Mouse (Mus musculus): Measurements from ENCODE around the gene Klrg2. TPM values are rescaled to one million over a fixed set of nuclear protein-coding genes. Genes with fewer than 3 reads are reported as not detected.
"Not testable (repeated sequence)": the region's sequence is repeated elsewhere in the genome, so short reads cannot be mapped to it uniquely, and the experiment has no call there.

Klrg2 gene
- polyA plus RNA-seq (2014; fragmentation: Nextera tagmentation; extraction: Ambion mirVana), result 0.24 and 0.46 TPM in 2 replicates

GRCm38 (mm10) chr6:38636852-38637618 is at the start of gene Klrg2:
TSS of gene Klrg2 (minus strand) at chr6:38637242.
- Histone ChIP-seq H3K27me3 (ENCODE audit: control insufficient read depth, insufficient read depth, low read length) (peaks cover 76% of the 10 kb centered on the region), H3K4me3 (ENCODE audit: low read length) (peak within 1 kb of the TSS; percentile 50), H3K9ac (ENCODE audit: low read depth, low read length) (peak within 1 kb of the TSS; percentile 51), H3K27ac (ENCODE audit: low read depth, low read length) (no peak within 1 kb of the TSS), H3K9me3 (ENCODE audit: control insufficient read depth, low read length) (no peaks in the 10 kb centered on the region), H3K36me3 (ENCODE audit: control insufficient read depth, insufficient read depth, low read length) (no peaks in the 10 kb centered on the region), H3K4me1 (ENCODE audit: control insufficient read depth, insufficient read depth, low read length) (peaks cover 5% of the 10 kb centered on the region; the same call in 1 of the 2 replicates), H3K4me2 (replicated peaks; ENCODE audit: low read depth, low read length) (peak within 1 kb of the TSS; percentile 99)
- WGBS, result 2% methylated on average over 60 of the region's 60 CpGs
- ATAC-seq (ENCODE audit: low FRiP score, low TSS enrichment), result peak; percentile 82

DNA sequence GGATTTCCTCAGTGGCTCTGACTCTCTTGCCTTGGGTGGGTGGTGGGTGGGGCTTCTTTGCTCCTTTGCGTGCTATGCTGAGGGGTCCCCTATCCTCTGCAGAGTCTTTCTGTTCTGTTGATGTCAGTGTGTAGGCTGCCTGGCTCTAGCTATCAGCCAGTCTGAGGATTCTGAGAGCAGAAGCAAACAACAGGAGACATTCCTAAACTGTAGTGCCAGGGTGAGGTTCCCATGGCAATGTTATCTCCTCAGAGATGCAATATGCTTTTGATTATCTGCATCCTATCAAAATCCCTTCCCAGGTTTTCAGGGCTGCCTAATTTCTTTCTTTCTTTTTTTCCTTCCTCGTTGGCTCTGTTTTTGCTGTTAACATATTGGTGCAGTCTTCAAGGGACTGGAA is 45.5 kb upstream of the Klrg2 start:
- no peaks in the 10 kb centered on the region for H3K36me3 ChIP-seq (ENCODE audit: control insufficient read depth, insufficient read depth, low read length)
- H3K4me3 ChIP-seq (ENCODE audit: low read length), result no peak overlapping the region
- no peaks in the 10 kb centered on the region for H3K9me3 ChIP-seq (ENCODE audit: control insufficient read depth, low read length)
- H3K27me3 ChIP-seq (ENCODE audit: control insufficient read depth, insufficient read depth, low read length), result no peaks in the 10 kb centered on the region
- 74% methylated on average over 2 of the region's 2 CpGs for WGBS
- no peaks in the 10 kb centered on the region for H3K4me1 ChIP-seq (ENCODE audit: control insufficient read depth, insufficient read depth, low read length)
- ATAC-seq (ENCODE audit: low FRiP score, low TSS enrichment), result no peak
- H3K9ac ChIP-seq (ENCODE audit: low read depth, low read length), result no peak overlapping the region
- no peak overlapping the region for H3K27ac ChIP-seq (ENCODE audit: low read depth, low read length)
- no peak overlapping the region for H3K4me2 ChIP-seq (replicated peaks; ENCODE audit: low read depth, low read length)

GRCm38 (mm10) chr6:38677629-38678028 is 40.6 kb upstream of the Klrg2 start:
- 78% methylated on average over 9 of the region's 9 CpGs for WGBS
- Histone ChIP-seq H3K4me3 (ENCODE audit: low read length) (no peak overlapping the region), H3K4me2 (replicated peaks; ENCODE audit: low read depth, low read length) (no peak overlapping the region), H3K27ac (ENCODE audit: low read depth, low read length) (no peak overlapping the region), H3K36me3 (ENCODE audit: control insufficient read depth, insufficient read depth, low read length) (no peaks in the 10 kb centered on the region), H3K9ac (ENCODE audit: low read depth, low read length) (no peak overlapping the region), H3K4me1 (ENCODE audit: control insufficient read depth, insufficient read depth, low read length) (no peaks in the 10 kb centered on the region), H3K9me3 (ENCODE audit: control insufficient read depth, low read length) (no peaks in the 10 kb centered on the region), H3K27me3 (ENCODE audit: control insufficient read depth, insufficient read depth, low read length) (no peaks in the 10 kb centered on the region)
- ATAC-seq (ENCODE audit: low FRiP score, low TSS enrichment), result no peak

DNA sequence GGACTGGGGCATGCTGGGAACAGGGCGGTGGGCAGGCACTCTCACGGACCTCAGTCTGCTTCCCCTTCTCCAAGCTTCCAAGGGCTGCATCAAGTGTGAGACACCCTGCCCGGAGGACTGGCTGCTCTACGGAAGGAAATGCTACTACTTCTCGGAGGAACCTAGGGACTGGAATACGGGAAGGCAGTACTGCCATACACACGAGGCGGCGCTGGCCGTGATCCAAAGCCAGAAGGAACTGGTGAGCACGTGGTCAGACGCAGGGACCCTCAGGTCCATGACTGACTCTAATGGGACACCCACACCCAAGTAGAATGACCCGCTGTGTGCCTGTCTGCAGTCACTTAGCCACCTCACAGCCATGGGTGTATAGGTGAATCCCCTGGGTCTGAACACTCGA is 39.7 kb upstream of the Klrg2 start:
- 84% methylated on average over 14 of the region's 14 CpGs for WGBS
- Histone ChIP-seq H3K36me3 (ENCODE audit: control insufficient read depth, insufficient read depth, low read length) (no peaks in the 10 kb centered on the region), H3K27me3 (ENCODE audit: control insufficient read depth, insufficient read depth, low read length) (no peaks in the 10 kb centered on the region), H3K4me2 (replicated peaks; ENCODE audit: low read depth, low read length) (no peak overlapping the region), H3K4me3 (ENCODE audit: low read length) (no peak overlapping the region), H3K4me1 (ENCODE audit: control insufficient read depth, insufficient read depth, low read length) (no peaks in the 10 kb centered on the region), H3K9me3 (ENCODE audit: control insufficient read depth, low read length) (no peaks in the 10 kb centered on the region), H3K9ac (ENCODE audit: low read depth, low read length) (no peak overlapping the region), H3K27ac (ENCODE audit: low read depth, low read length) (no peak overlapping the region)
- ATAC-seq (ENCODE audit: low FRiP score, low TSS enrichment), result no peak

DNA sequence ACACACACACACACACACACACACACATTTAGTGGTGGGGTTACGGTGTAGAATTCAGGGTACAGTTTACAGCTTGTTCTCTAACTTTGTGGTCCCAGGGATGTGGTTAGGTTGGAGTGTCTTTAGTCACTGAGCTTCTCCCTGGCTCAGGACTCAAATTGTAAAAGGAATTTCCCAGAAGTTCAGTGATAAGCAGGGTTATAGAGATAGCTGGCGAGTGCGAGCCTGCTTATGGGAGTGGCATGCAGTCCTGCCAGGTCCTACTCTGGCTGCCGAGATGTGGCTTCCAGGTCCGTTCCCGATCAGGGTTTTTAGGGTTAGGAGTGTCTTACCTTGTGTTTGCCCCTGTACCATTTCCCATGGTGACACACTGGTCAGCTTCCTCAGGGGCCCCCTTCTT is 39.2 kb upstream of the Klrg2 start:
- no peak overlapping the region for H3K9ac ChIP-seq (ENCODE audit: low read depth, low read length)
- H3K9me3 ChIP-seq (ENCODE audit: control insufficient read depth, low read length), result no peaks in the 10 kb centered on the region
- no peak overlapping the region for H3K4me3 ChIP-seq (ENCODE audit: low read length)
- no peaks in the 10 kb centered on the region for H3K36me3 ChIP-seq (ENCODE audit: control insufficient read depth, insufficient read depth, low read length)
- no peak overlapping the region for H3K27ac ChIP-seq (ENCODE audit: low read depth, low read length)
- WGBS, result 88% methylated on average over 6 of the region's 6 CpGs
- H3K4me1 ChIP-seq (ENCODE audit: control insufficient read depth, insufficient read depth, low read length), result no peaks in the 10 kb centered on the region
- ATAC-seq (ENCODE audit: low FRiP score, low TSS enrichment), result no peak
- no peak overlapping the region for H3K4me2 ChIP-seq (replicated peaks; ENCODE audit: low read depth, low read length)
- H3K27me3 ChIP-seq (ENCODE audit: control insufficient read depth, insufficient read depth, low read length), result no peaks in the 10 kb centered on the region

DNA sequence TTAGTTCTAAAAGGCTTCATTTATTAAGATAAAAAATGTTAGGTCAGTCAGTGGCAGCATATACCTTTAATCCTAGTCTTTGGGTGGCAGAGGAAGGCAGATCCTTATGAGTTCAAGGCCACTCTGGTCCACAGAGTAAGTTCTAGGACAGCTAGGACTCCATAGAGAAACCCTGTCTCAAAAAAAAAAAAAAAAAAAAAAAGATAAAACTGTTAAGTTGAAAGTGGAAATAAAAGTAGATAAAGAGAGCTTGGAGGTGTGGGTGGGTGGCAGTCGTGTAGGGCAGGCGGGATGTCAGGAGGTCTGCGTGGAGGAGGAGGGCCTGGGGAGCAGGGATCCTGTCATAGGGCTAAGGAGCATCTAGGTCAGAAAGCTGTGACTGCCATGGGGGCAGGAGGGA is 35.0 kb upstream of the Klrg2 start:
- Histone ChIP-seq H3K9ac (ENCODE audit: low read depth, low read length) (no peak overlapping the region), H3K27me3 (ENCODE audit: control insufficient read depth, insufficient read depth, low read length) (no peaks in the 10 kb centered on the region), H3K9me3 (ENCODE audit: control insufficient read depth, low read length) (no peaks in the 10 kb centered on the region), H3K36me3 (ENCODE audit: control insufficient read depth, insufficient read depth, low read length) (no peaks in the 10 kb centered on the region), H3K4me1 (ENCODE audit: control insufficient read depth, insufficient read depth, low read length) (no peaks in the 10 kb centered on the region), H3K4me2 (replicated peaks; ENCODE audit: low read depth, low read length) (no peak overlapping the region), H3K4me3 (ENCODE audit: low read length) (no peak overlapping the region), H3K27ac (ENCODE audit: low read depth, low read length) (no peak overlapping the region)
- no peak for ATAC-seq (ENCODE audit: low FRiP score, low TSS enrichment)
- 72% methylated on average over 3 of the region's 3 CpGs for WGBS

- no peaks in the 10 kb centered on the region for H3K36me3 ChIP-seq (ENCODE audit: control insufficient read depth, insufficient read depth, low read length)
- H3K27ac ChIP-seq (ENCODE audit: low read depth, low read length), result no peak overlapping the region
- WGBS, result 86% methylated on average over 7 of the region's 7 CpGs
- H3K4me2 ChIP-seq (replicated peaks; ENCODE audit: low read depth, low read length), result no peak overlapping the region
- no peaks in the 10 kb centered on the region for H3K27me3 ChIP-seq (ENCODE audit: control insufficient read depth, insufficient read depth, low read length)
- no peaks in the 10 kb centered on the region for H3K4me1 ChIP-seq (ENCODE audit: control insufficient read depth, insufficient read depth, low read length)
- no peak overlapping the region for H3K4me3 ChIP-seq (ENCODE audit: low read length)
- H3K9ac ChIP-seq (ENCODE audit: low read depth, low read length), result no peak overlapping the region
- H3K9me3 ChIP-seq (ENCODE audit: control insufficient read depth, low read length), result no peaks in the 10 kb centered on the region
- no peak for ATAC-seq (ENCODE audit: low FRiP score, low TSS enrichment)
Observed at GRCm38 (mm10) chr6:38671270-38671669, 34.2 kb upstream of the Klrg2 start.

GRCm38 (mm10) chr6:38670488-38670887 is 33.4 kb upstream of the Klrg2 start:
- H3K9me3 ChIP-seq (ENCODE audit: control insufficient read depth, low read length); H3K4me2 ChIP-seq (replicated peaks; ENCODE audit: low read depth, low read length); ATAC-seq (ENCODE audit: low FRiP score, low TSS enrichment); H3K9ac ChIP-seq (ENCODE audit: low read depth, low read length); H3K27me3 ChIP-seq (ENCODE audit: control insufficient read depth, insufficient read depth, low read length); H3K27ac ChIP-seq (ENCODE audit: low read depth, low read length); H3K4me1 ChIP-seq (ENCODE audit: control insufficient read depth, insufficient read depth, low read length); H3K36me3 ChIP-seq (ENCODE audit: control insufficient read depth, insufficient read depth, low read length); H3K4me3 ChIP-seq (ENCODE audit: low read length): not testable (repeated sequence)
- 80% methylated on average over 1 of the region's 1 CpGs for WGBS

DNA sequence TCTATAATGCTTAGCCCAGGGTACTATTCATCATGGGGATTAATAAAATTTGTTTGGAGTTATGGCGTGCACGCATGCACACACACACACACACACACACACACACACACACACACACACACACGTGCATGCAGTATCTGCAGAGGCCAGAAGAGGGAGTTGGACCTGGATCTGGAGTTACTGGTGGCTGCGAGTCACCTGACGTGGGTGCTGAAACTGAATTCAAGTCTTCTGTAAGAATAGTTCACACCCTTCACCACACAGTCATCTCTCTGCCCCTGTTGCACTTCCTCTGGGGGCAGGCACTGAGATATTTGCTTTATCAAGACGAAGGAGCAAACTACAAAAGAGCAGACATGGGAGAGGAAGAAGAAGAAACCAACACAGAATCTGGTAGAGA is 32.5 kb upstream of the Klrg2 start:
- no peak for ATAC-seq (ENCODE audit: low FRiP score, low TSS enrichment)
- Histone ChIP-seq H3K9me3 (ENCODE audit: control insufficient read depth, low read length) (no peaks in the 10 kb centered on the region), H3K27ac (ENCODE audit: low read depth, low read length) (no peak overlapping the region), H3K4me3 (ENCODE audit: low read length) (no peak overlapping the region), H3K27me3 (ENCODE audit: control insufficient read depth, insufficient read depth, low read length) (peaks cover 5% of the 10 kb centered on the region; the same call in 1 of the 2 replicates), H3K4me1 (ENCODE audit: control insufficient read depth, insufficient read depth, low read length) (no peaks in the 10 kb centered on the region), H3K9ac (ENCODE audit: low read depth, low read length) (no peak overlapping the region), H3K4me2 (replicated peaks; ENCODE audit: low read depth, low read length) (no peak overlapping the region), H3K36me3 (ENCODE audit: control insufficient read depth, insufficient read depth, low read length) (no peaks in the 10 kb centered on the region)
- 62% methylated on average over 6 of the region's 6 CpGs for WGBS

All from kidney, embryonic 14.5 days (tissue).